Mouse (Mus musculus): ENCODE results near the gene Olfr1396.
"Not testable (repeated sequence)": the region's sequence is repeated elsewhere in the genome, so short reads cannot be mapped to it uniquely, and the experiment has no call there.

Olfr1396 gene

GRCm38 (mm10) chr11:49089735-49090507 lies 24.8 kb downstream of the Olfr1396 start:
- no peak for DNase-seq

- no peak for DNase-seq
Observed at GRCm38 (mm10) chr11:49088990-49089652, 25.6 kb downstream of the Olfr1396 start.

- peak; percentile 61 for DNase-seq
Observed at GRCm38 (mm10) chr11:49087830-49088616, 26.7 kb downstream of the Olfr1396 start.

- DNase-seq, result peak; percentile 37
Observed at GRCm38 (mm10) chr11:49086858-49087361, 27.8 kb downstream of the Olfr1396 start.

GRCm38 (mm10) chr11:49084875-49085274 lies 29.8 kb downstream of the Olfr1396 start:
- peak; percentile 59 for DNase-seq

GRCm38 (mm10) chr11:49084385-49084784 lies 30.3 kb downstream of the Olfr1396 start:
- DNase-seq, result no peak

- DNase-seq, result no peak
Observed at GRCm38 (mm10) chr11:49083808-49084207, 30.9 kb downstream of the Olfr1396 start.

- DNase-seq, result peak; percentile 69
Observed at GRCm38 (mm10) chr11:49083146-49083545, 31.5 kb downstream of the Olfr1396 start.

- no peak for DNase-seq
Observed at GRCm38 (mm10) chr11:49081886-49082285, 32.8 kb downstream of the Olfr1396 start.

- DNase-seq, result no peak
Observed at GRCm38 (mm10) chr11:49081356-49081755, 33.3 kb downstream of the Olfr1396 start.

GRCm38 (mm10) chr11:49080636-49081035 lies 34.0 kb downstream of the Olfr1396 start:
- no peak for DNase-seq

- DNase-seq, result no peak
Observed at GRCm38 (mm10) chr11:49078719-49079118, 36.0 kb downstream of the Olfr1396 start.

GRCm38 (mm10) chr11:49077012-49077411 lies 37.7 kb downstream of the Olfr1396 start:
- DNase-seq, result no peak

- DNase-seq, result peak; percentile 67
Observed at GRCm38 (mm10) chr11:49076001-49076757, 38.5 kb downstream of the Olfr1396 start, which contains the start of gene Ifi47. TSS of gene Ifi47 (plus strand) at chr11:49076587.

GRCm38 (mm10) chr11:49068358-49068757 lies 46.3 kb downstream of the Olfr1396 start:
- DNase-seq, result no peak

- peak; percentile 68 for DNase-seq
Observed at GRCm38 (mm10) chr11:49063713-49064469, 50.8 kb downstream of the Olfr1396 start, which contains the start of gene Tgtp2. TSS of gene Tgtp2 (minus strand) at chr11:49064206.

- DNase-seq, result not testable (repeated sequence)
Observed at GRCm38 (mm10) chr11:49061865-49062264, 52.8 kb downstream of the Olfr1396 start.

- not testable (repeated sequence) for DNase-seq
Observed at GRCm38 (mm10) chr11:49060061-49060460, 54.6 kb downstream of the Olfr1396 start.

All from lung, postnatal 36 days (tissue).